Mouse (Mus musculus): ENCODE data around the gene Psmd4.
"Not testable (repeated sequence)": the region's sequence is repeated elsewhere in the genome, so short reads cannot be mapped to it uniquely, and the experiment has no call there.

GRCm38 (mm10) chr3:95029291-95029827, 13.1 kb downstream of the Psmd4 start:
- not testable (repeated sequence) for TF ChIP-seq USF1 (IDR thresholded peaks at IDR 0.05; ENCODE audit: low read depth, low read length); MXI1 (IDR thresholded peaks at IDR 0.05; ENCODE audit: low read depth, low read length); ZMIZ1 (IDR thresholded peaks at IDR 0.05; ENCODE audit: low read depth, low read length); MAX (IDR thresholded peaks at IDR 0.05; ENCODE audit: low read length); JUND (conservative IDR thresholded peaks at IDR 0.05; ENCODE audit: low read depth, low read length); NELFE (IDR thresholded peaks at IDR 0.05; ENCODE audit: low read depth, low read length)
- 0 out of 2 replicates have a peak, but pooled peaks have one; percentile 11 for TF ChIP-seq ZNF384 (IDR thresholded peaks at IDR 0.05; ENCODE audit: low read depth, low read length)
- peak in 1 of 2 experiments; percentile 21; a peak in 1 of 4 replicates for TF ChIP-seq CTCF (conservative IDR thresholded peaks at IDR 0.05 in 1 of 2, IDR thresholded peaks at IDR 0.05 in 1 of 2; ENCODE audit: low read depth in 2 of 2, low read length in 2 of 2)
